Mouse (Mus musculus): Measurements from ENCODE around the gene Ppp1r36. TPM values are rescaled to one million over a fixed set of nuclear protein-coding genes. Genes with fewer than 3 reads are reported as not detected.

Ppp1r36 gene
- polyA plus RNA-seq (2021; fragmentation: Nextera tagmentation), result 3.1 and 5.1 TPM in 2 replicates
- long read RNA-seq, experiment 1, transcript Ppp1r36-201 (11 exons, 1,515 nt), result major isoform, 6 of 7 reads
- long read RNA-seq, experiment 1, partial matches to known transcripts, result 0 of 7 reads
- long read RNA-seq, experiment 1, other reads (novel, unspliced or antisense), result 1 of 7 reads
- long read RNA-seq, experiment 2, partial matches to known transcripts, result 0 of 4 reads
- long read RNA-seq, experiment 2, other reads (novel, unspliced or antisense), result 1 of 4 reads

DNA sequence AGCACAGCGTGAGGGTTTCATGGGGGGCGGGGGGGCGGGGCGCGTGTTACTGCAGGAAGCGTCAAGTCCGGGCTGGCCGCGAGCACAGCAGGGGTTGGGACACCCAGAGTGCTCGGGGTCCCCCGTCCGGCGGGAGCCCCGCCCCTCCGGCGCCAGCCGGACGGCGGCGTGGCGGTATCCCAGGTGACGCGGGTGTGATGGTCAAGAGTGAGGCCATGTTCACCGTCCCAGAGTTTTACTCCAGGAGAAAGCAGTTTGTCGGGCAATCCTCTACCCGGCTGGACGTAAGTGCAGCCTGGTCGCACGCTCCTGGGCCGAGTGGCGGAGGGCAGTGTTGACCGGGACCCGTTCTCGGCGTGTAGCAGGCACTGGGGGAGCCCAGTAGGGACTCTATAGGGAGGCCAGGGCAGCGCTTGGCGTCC lies at the start of gene Ppp1r36:
Gene Ppp1r36 (plus strand): TSS at position 106 of the 422 bp plus-strand sequence.

DNA sequence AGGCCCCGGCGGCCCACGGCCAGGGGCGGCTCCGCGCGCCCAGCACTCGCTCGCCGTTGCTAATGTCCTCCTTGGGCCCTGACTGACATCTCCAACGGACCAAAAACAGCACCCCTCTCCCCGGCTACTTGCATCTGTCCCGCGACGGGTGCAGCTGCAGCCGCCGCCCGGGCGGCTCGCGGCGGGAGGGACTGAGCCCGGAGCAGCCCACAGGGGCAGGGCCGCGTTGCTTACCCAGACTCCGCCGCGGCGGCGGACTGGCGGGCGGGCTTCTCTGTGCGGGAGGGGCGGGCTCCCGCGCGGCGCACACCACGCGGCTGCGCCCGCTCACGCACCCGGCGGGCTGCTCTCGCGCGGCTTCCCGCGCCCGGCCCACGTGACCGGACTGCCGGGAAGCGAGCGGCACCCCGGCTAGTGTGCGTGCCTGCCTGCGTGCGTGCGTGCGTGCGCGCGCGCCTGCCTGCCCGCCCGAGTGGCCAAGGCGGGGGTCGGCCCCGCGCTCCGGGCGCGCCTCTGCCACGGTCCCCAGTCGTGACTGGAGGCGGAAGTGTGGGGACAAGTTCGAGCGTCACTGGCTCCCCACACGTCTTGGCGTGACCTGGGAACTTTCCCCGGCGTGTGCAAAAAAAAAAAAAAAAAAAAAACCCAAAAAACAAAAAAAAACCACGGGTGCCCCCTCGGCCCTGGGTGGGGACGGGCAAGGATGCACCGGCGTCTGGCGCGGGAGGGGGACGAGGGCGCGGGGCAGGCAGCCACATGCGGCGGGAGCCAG lies 47.9 kb upstream of the Ppp1r36 start, which contains the start of gene Zbtb25:
Gene Zbtb25 (minus strand): TSS at position 397 of the 772 bp plus-strand sequence.

DNA sequence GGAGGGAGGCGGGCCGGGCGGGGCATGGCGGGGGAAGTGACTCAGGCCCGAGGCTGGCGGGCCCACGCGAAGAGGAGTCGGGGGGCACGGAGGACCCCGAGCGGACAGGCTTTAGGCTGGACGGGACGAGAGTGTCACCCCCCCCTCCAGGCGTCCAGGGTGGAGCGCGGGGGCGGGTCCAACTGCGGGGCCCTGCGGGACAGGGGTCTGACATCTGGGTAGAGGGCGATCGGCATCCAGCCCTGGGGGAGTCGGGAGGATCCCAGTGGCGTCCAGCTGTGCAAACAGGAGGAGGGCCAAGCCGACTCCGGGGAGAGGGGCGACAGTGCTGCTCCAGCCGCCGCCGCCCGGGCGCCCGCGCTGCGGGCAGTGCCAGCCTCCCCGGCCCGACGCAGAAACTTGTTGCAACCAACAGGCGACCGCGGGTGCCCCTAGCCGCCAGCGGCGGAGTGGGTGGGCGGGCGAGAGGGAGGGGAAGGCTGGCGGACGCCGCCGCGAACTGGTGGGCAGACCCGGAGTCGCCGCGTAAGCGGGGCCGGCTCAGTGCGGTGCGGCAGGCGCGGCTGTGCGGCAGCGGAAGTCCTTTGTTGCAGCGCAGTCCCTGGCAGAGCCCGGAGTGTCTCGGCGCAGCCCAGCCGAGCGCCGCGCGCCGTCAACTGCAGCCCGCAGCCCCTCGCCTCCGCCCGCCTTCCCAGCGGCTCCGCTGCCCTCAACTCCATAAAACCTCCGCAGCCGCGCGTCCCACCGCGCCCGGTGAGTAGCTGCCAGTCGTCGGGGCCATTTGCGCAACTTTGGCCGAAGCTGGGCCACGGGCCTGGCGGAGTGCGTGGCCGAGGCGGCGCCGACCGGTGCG lies 47.1 kb upstream of the Ppp1r36 start, which contains the start of gene Zbtb1:
Gene Zbtb1 (plus strand): TSS at position 289 of the 853 bp plus-strand sequence.

DNA sequence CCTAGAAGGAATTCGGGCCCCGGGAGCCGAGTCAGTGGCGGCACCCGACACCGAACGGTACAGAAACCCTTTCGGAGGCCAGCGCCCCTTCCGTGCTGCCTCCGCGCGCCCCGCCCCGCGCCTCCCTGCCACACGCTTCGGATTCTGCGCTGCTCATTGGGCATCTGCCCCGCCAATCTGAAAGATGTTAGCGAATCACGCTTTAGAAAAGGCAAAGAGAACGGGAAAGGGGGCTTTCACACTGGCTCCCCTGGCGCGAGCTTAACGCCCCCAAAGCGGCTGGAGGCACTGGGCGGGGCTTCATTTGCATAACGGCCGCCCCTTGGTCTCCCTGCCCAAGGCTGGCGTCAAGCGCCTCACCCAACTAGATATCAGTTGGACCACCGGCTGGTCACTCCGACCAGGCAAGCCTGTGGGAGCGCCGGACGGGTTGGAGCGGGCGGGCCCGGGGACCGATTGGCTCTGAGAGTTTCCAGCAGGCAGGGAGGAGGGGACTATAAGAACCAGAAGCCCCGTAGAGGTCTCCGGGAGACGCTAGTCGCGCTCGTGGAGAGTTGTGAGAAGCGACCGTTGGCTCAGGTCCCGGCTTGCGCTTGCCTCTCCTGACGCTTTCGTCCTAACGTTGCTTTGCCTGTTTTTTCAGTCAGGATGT lies 13.3 kb upstream of the Ppp1r36 start, which contains the start of gene Hspa2:
Gene Hspa2 (plus strand): TSS at position 291 of the 652 bp plus-strand sequence.

Other genes with a start within 250 kb of the Ppp1r36 start
- 0.08 and 0.18 TPM in 2 replicates for gene Esr2, start 240.3 kb upstream of the Ppp1r36 start, polyA plus RNA-seq (2021; fragmentation: Nextera tagmentation)
- gene Tex21, start 170.8 kb upstream of the Ppp1r36 start, polyA plus RNA-seq (2021; fragmentation: Nextera tagmentation), result not detected in 2 replicates
- 28.0 and 32.4 TPM in 2 replicates for gene Mthfd1, start 162.2 kb upstream of the Ppp1r36 start, polyA plus RNA-seq (2021; fragmentation: Nextera tagmentation)
- 14.5 and 20.9 TPM in 2 replicates for gene Akap5, start 92.6 kb upstream of the Ppp1r36 start, polyA plus RNA-seq (2021; fragmentation: Nextera tagmentation)
- 10.0 and 11.4 TPM in 2 replicates for gene Zbtb25, start 47.9 kb upstream of the Ppp1r36 start, polyA plus RNA-seq (2021; fragmentation: Nextera tagmentation)
- gene Zbtb1, start 47.3 kb upstream of the Ppp1r36 start, polyA plus RNA-seq (2021; fragmentation: Nextera tagmentation), result 2.1 and 2.3 TPM in 2 replicates
- 117 and 119 TPM in 2 replicates for gene Hspa2, start 13.4 kb upstream of the Ppp1r36 start, polyA plus RNA-seq (2021; fragmentation: Nextera tagmentation)
- 3.9 and 4.6 TPM in 2 replicates for gene Plekhg3, start 113.4 kb downstream of the Ppp1r36 start, polyA plus RNA-seq (2021; fragmentation: Nextera tagmentation)

Data from layer of hippocampus, adult 6 months (tissue).